Mouse (Mus musculus): ENCODE measurements around the gene Bcl11b.

- TF ChIP-seq GABPA (IDR thresholded peaks at IDR 0.05; ENCODE audit: insufficient replicate concordance, low read depth, low read length) (no peak), CTCF (conservative IDR thresholded peaks at IDR 0.05 in 1 of 2, IDR thresholded peaks at IDR 0.05 in 1 of 2; ENCODE audit: low read depth in 2 of 2, low read length in 2 of 2) (no peak), NELFE (IDR thresholded peaks at IDR 0.05; ENCODE audit: low read depth, low read length) (no peak), EP300 (IDR thresholded peaks at IDR 0.05; ENCODE audit: low read length) (no peak), MAFK (IDR thresholded peaks at IDR 0.05; ENCODE audit: insufficient replicate concordance, low read length) (no peak), POLR2A (IDR thresholded peaks at IDR 0.05; ENCODE audit: low read depth, low read length) (no peak), ETS1 (conservative IDR thresholded peaks at IDR 0.05; ENCODE audit: low read depth, low read length) (no peak)
Observed at GRCm38 (mm10) chr12:107921154-107921553, 82.2 kb downstream of the Bcl11b start.
